Mouse (Mus musculus): ENCODE measurements around the gene Bpgm.

DNA sequence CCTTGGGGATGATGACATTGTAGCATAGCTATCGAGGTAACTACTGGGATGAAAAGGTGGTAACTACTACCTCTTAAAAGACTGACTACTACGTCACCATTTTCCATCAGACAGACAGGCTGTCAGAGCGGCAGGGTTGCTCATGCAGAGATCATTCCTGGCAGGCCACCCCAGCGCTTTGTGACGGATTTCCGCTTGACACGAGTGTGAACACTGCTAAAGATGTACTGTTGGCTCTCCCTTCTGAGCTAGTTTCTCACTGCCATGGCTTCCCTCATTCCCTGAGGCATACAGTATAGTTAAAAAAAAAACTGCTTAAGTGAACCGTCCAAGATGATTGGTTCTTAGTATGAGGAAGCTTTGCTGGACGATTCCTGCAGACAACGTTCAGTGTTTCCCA lies 69.3 kb downstream of the Bpgm start:
- no peak for TF ChIP-seq CTCF (IDR thresholded peaks at IDR 0.05; ENCODE audit: control insufficient read depth, insufficient read depth, insufficient replicate concordance, low read depth, low read length)
- no peak for TF ChIP-seq POLR2A (IDR thresholded peaks at IDR 0.05; ENCODE audit: control insufficient read depth, low read depth, low read length)

Data from testis, adult 2 months (tissue).